Mouse (Mus musculus) liver, adult 2 months (tissue): Measurements from ENCODE around the gene Ldb2. TPM values are rescaled to one million over a fixed set of nuclear protein-coding genes. Genes with fewer than 3 reads are reported as not detected.
A peak's percentile ranks its signal among the peaks of the same experiment; 100 is the strongest.

Experiments
- DNase-seq: peaks from one replicate; pipeline ENCODE4 v3.0.0-alpha.2; 2011; ENCODE audit warnings: low read depth, low spot score; ENCODE audit errors: extremely low read depth
- H3K27ac ChIP-seq: fragments of 200-500 bp; replicated peaks from 2 replicates; pipeline ENCODE4 v1.5.1; 2012; ENCODE audit warnings: low read depth, mild to moderate bottlenecking, control low read depth, inconsistent platforms, low read length; ENCODE audit not compliant: insufficient read depth
- H3K27me3 ChIP-seq: fragments of 200-500 bp; 2 replicates; pipeline ENCODE4 v1.6.1; 2012; ENCODE audit warnings: mild to moderate bottlenecking, moderate library complexity, low read length, inconsistent platforms; ENCODE audit not compliant: control insufficient read depth, insufficient read depth
- H3K36me3 ChIP-seq: fragments of 200-500 bp; 2 replicates; pipeline ENCODE4 v1.6.1; 2012; ENCODE audit warnings: low read length, inconsistent platforms; ENCODE audit not compliant: control insufficient read depth, insufficient read depth
- H3K4me1 ChIP-seq: fragments of 200-500 bp; 2 replicates; pipeline ENCODE4 v1.6.1; 2011; ENCODE audit warnings: low read length; ENCODE audit not compliant: control insufficient read depth, insufficient read depth
- H3K4me3 ChIP-seq: fragments of 200-500 bp; 2 replicates; pipeline ENCODE4 v1.5.1; 2011; ENCODE audit warnings: low read depth, mild to moderate bottlenecking, control low read depth, low read length, moderate library complexity; ENCODE audit not compliant: insufficient read depth
- H3K79me2 ChIP-seq: fragments of 200-500 bp; 2 replicates; pipeline ENCODE4 v1.6.1; 2012; ENCODE audit warnings: inconsistent platforms, mild to moderate bottlenecking, low read length, moderate library complexity; ENCODE audit not compliant: control insufficient read depth, insufficient read depth
- H3K9ac ChIP-seq: fragments of 200-500 bp; 2 replicates; pipeline ENCODE4 v1.6.1; 2012; ENCODE audit warnings: low read depth, mild to moderate bottlenecking, control low read depth, inconsistent platforms, low read length
- CTCF ChIP-seq: fragments of 200-500 bp; IDR thresholded peaks from 2 replicates; pipeline ENCODE4 v1.5.1; 2011; ENCODE audit warnings: low read depth, low read length, control low read depth
- POLR2A ChIP-seq: fragments of 200-500 bp; IDR thresholded peaks from 2 replicates; pipeline ENCODE4 v1.6.1; 2011; ENCODE audit warnings: low read length, control low read depth; ENCODE audit not compliant: insufficient read depth; ENCODE audit errors: extremely low read depth
- WGBS: fragments of 180-500 bp; shearing (Covaris S2); methylation state at CpG from one replicate; pipeline ENCODE4 v1.1.7; 2018; 5-methylcytosine and 5-hydroxymethylcytosine counted together
- polyA plus RNA-seq: library from polyadenylated mRNA; depleted of rRNA; stranded (reverse); fragments of >200 nt; gene quantifications from 2 replicates; pipeline ENCODE4 v1.2.3, GENCODE M21; 2012
- total RNA-seq: library from RNA; depleted of rRNA; stranded (reverse); fragments of >200 nt; gene quantifications from 2 replicates; pipeline ENCODE4 v1.2.3, GENCODE M21; 2014

Ldb2 gene
- total and polyA plus RNA-seq, 2 experiments, result 5.6 to 6.4 TPM

- H3K9ac ChIP-seq, result no peak overlapping the region
- H3K4me3 ChIP-seq, result no peak overlapping the region
- WGBS, result 76% methylated on average over 10 of the region's 10 CpGs
Measured at GRCm38 (mm10) chr5:44579899-44580459, 219.5 kb downstream of the Ldb2 start.

GRCm38 (mm10) chr5:44576682-44577349 is 222.7 kb downstream of the Ldb2 start:
- H3K9ac ChIP-seq, result no peak overlapping the region
- H3K27me3 ChIP-seq, result no peaks in the 10 kb centered on the region
- H3K36me3 ChIP-seq, result no peaks in the 10 kb centered on the region
- H3K79me2 ChIP-seq, result no peaks in the 10 kb centered on the region
- no peak overlapping the region for H3K4me3 ChIP-seq
- H3K4me1 ChIP-seq, result no peaks in the 10 kb centered on the region
- WGBS, result 67% methylated on average over 2 of the region's 2 CpGs
- DNase-seq, result no peak
- no peak for TF ChIP-seq POLR2A
- no peak for TF ChIP-seq CTCF
- no peak overlapping the region for H3K27ac ChIP-seq

More at GRCm38 (mm10) chr5:44579899-44580459, 219.5 kb downstream of the Ldb2 start:
- no peak overlapping the region for H3K27ac ChIP-seq
- H3K36me3 ChIP-seq, result no peaks in the 10 kb centered on the region
- TF ChIP-seq POLR2A (no peak), CTCF (no peak)
- H3K79me2 ChIP-seq, result no peaks in the 10 kb centered on the region
- no peaks in the 10 kb centered on the region for H3K4me1 ChIP-seq
- no peaks in the 10 kb centered on the region for H3K27me3 ChIP-seq
- DNase-seq, result no peak

GRCm38 (mm10) chr5:44574681-44575080 is 224.8 kb downstream of the Ldb2 start:
- TF ChIP-seq CTCF, result no peak
- TF ChIP-seq POLR2A, result no peak
- WGBS, result 98% methylated on average over 1 of the region's 1 CpGs
- no peaks in the 10 kb centered on the region for H3K27me3 ChIP-seq
- no peak overlapping the region for H3K4me3 ChIP-seq
- H3K79me2 ChIP-seq, result no peaks in the 10 kb centered on the region
- H3K27ac ChIP-seq, result no peak overlapping the region
- H3K9ac ChIP-seq, result no peak overlapping the region
- no peak for DNase-seq
- no peaks in the 10 kb centered on the region for H3K36me3 ChIP-seq
- H3K4me1 ChIP-seq, result no peaks in the 10 kb centered on the region

- Histone ChIP-seq H3K4me1 (no peaks in the 10 kb centered on the region; the same call in 1 of the 2 replicates), H3K27me3 (no peaks in the 10 kb centered on the region), H3K9ac (no peak overlapping the region), H3K27ac (peak overlapping the region; percentile 5; the same call in 1 of the 2 replicates), H3K4me3 (no peak overlapping the region), H3K79me2 (no peaks in the 10 kb centered on the region), H3K36me3 (no peaks in the 10 kb centered on the region)
- no peak for DNase-seq
- no peak for TF ChIP-seq POLR2A
- TF ChIP-seq CTCF, result no peak
- 92% methylated on average over 11 of the region's 11 CpGs for WGBS
Measured at GRCm38 (mm10) chr5:44553765-44554352, 245.6 kb downstream of the Ldb2 start.

GRCm38 (mm10) chr5:44553155-44553554 is 246.3 kb downstream of the Ldb2 start:
- peak; percentile 33 for DNase-seq
- H3K27me3 ChIP-seq, result no peaks in the 10 kb centered on the region
- H3K9ac ChIP-seq, result no peak overlapping the region
- no peaks in the 10 kb centered on the region; the same call in 1 of the 2 replicates for H3K4me1 ChIP-seq
- peak overlapping the region; percentile 49 for H3K27ac ChIP-seq
- H3K4me3 ChIP-seq, result no peak overlapping the region
- H3K79me2 ChIP-seq, result no peaks in the 10 kb centered on the region
- no peaks in the 10 kb centered on the region for H3K36me3 ChIP-seq
- TF ChIP-seq CTCF, result no peak
- no peak for TF ChIP-seq POLR2A
